Mouse (Mus musculus) liver (tissue): ENCODE results near the gene Cyp2d9.
"Not testable (repeated sequence)": the region's sequence is repeated elsewhere in the genome, so short reads cannot be mapped to it uniquely, and the experiment has no call there.

Experiments used
- DNase-seq: peaks from one replicate; pipeline ENCODE4 v3.0.0-alpha.2; 2020; ENCODE audit warnings: mixed read lengths

Gene Cyp2d9

DNA sequence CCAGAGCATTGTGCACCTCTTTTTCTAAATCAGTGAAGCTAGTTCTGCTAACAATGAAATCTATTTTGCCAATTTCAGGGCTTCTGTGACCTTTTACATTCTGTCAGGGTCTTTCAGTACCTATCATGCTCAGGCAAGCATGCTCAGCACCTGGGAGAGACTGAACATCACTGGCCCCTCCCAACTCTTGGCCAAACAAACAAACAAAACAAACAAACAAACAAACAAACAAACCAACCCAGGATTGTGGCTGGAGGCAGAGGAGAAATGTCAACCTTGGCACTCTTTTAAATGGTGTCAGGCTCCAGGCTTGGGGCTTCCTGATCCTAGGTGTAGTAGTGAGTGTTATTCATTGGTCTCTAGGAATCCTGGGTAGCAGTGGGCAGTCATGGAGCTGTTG is at the start of gene Cyp2d9:
Gene Cyp2d9, plus strand, starts transcription at position 301 of the 400 bp plus-strand sequence.
- DNase-seq = no peak

DNA sequence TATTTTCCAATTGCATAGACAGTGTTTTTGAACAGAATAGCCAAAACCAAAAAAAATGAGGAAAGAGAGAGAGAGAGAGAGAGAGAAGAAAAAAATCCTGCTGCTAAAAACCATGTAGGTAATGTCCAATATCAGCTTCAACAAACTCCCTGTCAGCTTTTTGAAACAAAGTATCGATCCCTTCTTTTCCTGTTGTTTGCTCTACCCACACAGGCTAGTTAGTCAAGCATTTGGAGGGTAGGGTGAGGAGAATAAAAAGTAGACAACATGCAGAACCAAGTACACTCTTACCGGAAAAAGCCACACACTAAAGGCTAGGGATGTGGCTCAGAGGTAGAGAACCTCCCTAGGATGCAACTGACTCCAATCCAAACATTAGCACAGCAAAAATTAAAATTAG is 47.5 kb upstream of the Cyp2d9 start:
- DNase-seq = no peak

DNA sequence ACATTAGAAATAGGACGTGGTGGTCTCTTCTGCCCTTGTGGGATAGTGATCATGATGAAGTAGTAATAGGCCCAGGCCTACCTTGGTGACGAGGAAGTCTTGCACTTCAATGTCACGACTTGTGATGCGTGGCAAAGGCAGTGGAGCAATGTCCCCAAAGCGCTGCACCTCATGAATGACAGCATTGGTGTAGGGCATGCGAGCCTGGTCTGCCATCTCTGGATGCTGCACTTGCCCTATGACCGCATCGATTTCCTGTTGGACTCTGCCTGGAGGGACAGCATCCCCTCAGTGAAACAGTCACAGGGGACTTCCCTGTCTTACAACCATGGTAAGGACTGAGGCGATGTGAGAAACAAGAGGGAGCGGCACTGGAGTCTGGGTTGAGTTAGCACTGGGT is 43.3 kb upstream of the Cyp2d9 start:
- DNase-seq = not testable (repeated sequence)

DNA sequence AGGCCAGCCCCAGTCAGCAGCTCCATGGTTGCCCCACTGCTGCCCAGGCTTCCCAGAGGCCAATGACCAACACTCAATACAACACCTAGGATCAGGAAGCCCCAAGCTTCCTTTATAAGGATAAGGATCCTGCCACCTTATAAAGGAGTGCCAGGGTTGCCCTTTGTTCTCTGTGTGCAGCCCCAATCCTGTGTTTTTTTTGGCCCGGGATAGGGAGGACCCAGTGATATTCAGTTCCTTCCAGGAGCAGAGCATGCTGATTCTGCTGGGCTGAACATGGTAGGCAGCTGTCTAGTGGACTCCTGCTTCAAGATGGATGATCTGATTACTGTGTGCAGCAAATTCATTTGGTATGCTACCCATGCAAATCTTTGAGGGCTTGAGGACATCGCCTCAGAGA is 39.3 kb upstream of the Cyp2d9 start, which contains the start of gene Cyp2d11:
Gene Cyp2d11, minus strand, starts transcription at position 101 of the 400 bp plus-strand sequence.
- DNase-seq = not testable (repeated sequence)

DNA sequence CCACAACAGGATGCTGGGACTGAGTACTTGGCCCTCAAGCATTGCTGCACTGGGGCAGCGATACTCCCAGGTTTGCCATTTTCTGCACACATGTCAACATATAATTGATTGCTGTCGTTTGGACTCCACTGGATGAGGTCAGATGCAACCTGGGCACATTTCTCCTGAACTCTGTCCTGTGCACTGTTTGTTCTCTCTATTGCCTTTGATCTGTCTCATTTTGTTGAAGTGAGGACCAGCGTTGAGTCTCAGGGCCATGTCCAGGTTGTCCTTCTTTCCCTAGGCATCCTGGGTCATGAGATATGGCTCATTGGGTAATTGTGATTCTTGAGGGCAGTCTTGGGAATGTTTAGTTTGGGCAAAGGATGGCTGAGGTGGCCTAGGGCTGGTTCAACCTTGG is 37.3 kb upstream of the Cyp2d9 start:
- DNase-seq = not testable (repeated sequence)

DNA sequence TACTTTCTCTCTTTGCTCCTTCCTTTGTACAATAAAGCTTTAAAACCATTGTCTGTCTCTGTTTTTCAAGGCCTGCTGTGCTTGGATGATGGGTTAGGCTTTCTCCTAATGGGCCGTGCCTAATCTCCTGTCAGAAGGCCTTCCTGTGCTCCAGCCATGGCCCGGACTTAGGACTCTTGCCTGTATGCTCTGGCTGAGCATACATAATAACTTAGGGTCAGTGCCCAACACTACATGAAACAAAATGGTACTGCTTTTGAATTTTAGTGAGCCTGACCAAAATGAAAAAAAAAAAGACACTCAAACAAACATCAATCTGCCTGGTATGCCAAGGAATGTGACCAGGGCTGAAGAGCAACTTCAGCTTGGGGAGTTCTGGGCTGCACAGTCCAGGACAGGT is 31.7 kb upstream of the Cyp2d9 start:
- DNase-seq = no peak

DNA sequence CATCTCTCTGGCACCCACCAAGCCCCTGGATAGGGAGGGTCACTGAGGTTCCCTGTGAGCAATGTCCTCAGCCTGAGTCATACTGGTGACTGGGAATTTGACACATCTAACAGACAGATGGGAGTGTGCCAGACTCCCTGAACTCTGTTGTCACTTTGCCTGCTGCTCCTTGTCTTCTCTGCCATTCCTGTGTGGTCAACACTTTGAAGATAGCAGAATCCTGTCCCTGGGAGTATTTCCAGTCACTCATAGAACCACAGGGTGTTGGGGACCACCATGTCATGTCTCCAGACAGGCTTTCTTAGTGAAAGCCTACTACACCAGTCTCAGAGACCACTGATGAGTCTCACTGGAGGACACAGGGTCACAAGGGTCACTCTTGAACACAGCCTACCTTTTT is 31.1 kb upstream of the Cyp2d9 start:
- DNase-seq = no peak

DNA sequence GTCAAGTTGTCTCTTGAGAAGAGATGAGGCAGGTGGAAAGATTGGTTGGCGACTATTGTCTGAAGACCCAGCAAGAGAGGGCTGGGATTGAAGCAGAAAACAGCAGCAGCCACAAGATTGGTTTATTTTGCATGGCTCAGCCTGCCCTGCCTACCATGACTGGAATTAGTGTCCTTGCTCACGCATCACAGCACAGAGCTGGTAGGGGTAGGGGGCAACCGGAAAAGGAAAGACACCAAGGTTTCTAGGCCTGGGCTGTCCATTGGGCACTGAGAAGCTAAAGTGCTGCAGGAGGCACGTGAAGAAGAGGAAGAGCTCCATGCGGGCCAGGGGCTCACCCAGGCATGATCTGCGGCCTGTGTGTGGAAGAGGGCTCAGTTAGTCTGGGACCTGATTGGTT is 30.5 kb upstream of the Cyp2d9 start:
- no peak for DNase-seq

DNA sequence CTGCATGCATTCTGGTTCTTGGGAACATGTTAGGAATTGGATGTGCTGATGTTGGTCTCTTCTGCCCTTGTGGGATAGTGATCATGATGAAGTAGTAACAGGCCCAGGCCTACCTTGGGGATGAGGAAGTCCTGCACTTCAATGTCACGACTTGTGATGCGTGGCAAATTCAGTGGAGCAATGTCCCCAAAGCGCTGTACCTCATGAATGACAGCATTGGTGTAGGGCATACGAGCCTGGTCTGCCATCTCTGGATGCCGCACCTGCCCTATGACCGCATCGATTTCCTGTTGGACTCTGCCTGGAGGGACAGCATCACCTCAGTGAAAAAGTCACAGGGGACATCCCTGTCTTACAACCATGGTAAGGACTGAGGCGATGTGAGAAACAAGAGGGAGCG is 29.6 kb upstream of the Cyp2d9 start:
- DNase-seq = no peak

DNA sequence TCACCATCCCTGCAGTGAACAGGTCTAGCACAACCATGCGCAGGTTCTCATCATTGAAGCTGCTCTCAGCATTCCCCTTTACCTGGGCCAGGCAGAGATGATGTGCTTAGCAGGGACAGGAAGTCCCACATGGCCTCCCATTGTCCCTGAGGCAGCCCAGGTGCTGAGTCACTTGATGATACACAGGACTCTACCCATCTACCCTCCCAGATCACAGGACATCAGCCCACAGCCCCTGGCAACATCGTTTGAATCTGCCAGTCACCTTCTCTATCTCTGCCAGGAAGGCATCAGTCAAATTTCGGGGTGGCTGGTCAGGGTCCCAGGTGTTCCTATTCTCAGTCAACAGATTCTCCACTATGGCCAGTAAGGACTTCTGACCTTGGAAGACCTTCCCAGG is 29.1 kb upstream of the Cyp2d9 start:
- DNase-seq = no peak

DNA sequence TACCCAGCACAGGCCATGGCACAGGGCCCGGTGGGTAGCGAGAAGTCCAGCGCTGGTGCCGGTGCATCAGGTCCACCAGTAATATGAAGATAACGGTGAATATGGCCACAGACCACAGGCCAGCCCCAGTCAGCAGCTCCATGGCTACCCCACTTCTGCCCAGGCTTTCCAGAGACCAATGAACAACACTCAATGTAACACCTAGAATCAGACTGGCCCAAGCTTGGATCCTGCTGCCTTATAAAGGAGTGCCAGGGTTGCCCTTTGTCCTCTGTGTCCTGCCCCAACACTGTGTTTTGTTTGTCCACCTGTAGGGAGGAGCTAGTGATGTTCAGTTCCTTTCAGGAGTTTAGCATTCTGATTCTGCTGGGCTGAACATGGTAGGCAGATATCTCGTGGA is 26.3 kb upstream of the Cyp2d9 start, which contains the start of gene Cyp2d10:
Gene Cyp2d10, minus strand, starts transcription at position 215 of the 400 bp plus-strand sequence.
- DNase-seq = no peak

DNA sequence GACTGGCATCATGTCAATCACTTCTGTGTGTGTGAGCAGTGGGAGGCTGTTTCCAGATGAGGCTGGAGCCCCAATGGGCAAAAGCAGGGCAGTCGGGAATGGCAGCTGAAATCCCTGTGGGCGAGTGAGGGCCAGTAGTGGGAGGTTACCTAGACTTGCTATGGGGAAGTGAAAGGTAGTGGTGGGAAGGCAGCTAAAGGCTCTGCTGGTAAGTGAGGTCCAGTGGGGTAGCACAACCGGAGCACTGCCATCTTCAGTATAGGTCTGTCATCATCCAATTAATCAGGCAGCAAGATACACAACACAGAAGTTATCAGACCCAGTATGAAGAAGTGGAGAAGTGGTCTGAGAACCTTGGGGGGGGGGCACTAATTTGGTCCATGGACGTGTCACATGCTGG is 25.7 kb upstream of the Cyp2d9 start:
- no peak for DNase-seq

DNA sequence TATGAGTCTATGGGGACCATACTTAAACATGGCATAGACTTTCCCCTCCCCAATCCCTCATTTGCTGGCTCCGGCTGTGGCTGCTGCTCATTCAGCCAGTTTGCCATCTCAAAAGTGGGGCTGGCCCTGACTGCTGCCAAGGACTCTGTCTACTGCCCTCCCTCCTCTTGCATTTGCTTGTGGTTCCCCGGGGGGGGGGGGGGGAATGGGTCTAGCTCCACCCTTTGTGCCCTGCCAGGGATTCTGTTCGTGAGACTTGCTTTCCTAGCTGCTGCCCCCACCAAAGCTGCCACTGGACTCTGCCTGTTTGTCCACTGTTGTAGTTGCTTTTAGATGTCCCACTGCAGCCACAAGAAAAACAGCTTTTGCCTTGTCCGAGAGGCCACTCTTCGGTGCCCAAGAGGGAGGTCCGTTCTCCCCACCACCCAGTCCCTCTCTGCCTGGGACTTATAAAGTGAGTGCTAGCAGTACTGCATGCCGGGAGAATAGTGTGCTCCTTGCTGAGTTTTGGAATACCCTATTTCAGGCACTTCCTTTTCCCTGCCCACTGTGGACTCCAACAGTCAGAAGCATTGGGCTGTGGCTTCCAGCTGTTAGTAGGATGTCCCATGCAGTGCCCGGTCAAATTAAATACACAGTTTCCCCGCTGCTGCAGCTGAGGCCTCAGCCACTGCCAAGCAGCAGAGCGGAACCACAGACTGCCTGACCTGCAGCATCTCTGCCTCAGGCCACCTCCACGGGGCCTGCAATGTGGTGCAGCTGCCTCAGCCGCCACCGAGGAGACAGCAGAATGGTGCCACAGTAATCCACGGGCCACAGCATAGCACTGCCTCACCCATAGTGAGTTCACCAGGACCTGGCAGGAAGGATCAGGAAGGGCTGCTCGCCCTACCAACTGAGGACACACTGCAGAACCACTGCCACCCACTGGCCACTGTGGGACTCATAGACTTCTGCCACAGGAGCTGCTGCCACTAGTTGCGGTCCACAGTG is 16.1 kb upstream of the Cyp2d9 start:
- DNase-seq = peak; percentile 71

DNA sequence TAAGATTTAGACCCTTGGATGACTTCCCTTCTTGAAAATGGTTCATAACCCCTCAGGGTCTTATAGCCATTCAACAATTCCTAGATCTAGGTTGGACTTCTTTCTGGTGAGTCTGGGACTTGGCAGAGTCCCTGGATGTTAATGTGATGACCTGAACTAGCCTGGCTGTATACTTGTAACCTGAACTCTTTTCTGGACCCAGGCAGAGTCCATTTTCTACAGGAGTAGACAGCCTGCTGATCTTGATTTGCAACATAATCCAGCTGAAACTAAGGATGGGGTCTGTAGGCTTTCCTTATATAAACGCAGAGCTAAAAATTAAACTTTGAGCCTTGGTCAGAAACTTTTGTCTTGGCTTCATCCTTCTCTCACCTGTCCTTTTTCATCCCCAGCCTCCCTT is 14.6 kb upstream of the Cyp2d9 start:
- DNase-seq = no peak

DNA sequence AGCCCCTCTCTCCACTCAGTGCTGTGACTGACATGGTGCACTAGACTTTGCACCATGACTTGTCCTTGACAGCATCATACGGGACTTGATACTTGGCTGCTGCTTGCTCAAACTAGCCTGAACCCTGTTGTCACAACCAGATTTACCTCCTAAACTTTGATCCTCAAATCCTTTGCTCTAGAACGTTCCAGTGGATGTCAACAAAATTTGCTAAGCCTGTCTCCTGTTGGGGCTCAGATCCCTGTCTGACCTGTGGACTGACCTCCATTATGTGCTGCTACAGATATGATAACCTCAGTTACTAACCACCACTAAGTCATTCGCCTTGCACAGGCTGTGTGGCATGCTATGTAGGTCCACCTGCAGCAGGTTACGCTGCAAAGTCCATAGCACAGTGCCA is 10.3 kb upstream of the Cyp2d9 start:
- DNase-seq = no peak

DNA sequence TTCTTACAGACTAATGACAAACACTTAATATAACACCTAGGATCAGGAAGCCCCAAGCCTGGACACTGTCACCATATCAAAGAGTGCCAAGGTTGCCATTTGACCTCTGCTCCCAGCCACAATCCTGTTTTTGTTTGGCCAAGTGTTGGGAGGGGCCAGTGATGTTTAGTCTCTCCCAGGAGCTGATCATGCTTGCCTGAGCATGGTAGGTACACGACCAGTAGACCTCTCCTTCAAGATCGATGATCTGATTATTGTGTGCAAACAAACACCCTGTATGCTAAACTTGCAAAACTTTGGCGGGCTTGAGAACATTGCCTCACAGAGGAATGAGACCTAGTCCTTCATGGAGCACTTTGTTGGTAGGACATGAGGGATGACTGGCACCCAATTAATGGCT is 9.8 kb upstream of the Cyp2d9 start:
- no peak for DNase-seq

DNA sequence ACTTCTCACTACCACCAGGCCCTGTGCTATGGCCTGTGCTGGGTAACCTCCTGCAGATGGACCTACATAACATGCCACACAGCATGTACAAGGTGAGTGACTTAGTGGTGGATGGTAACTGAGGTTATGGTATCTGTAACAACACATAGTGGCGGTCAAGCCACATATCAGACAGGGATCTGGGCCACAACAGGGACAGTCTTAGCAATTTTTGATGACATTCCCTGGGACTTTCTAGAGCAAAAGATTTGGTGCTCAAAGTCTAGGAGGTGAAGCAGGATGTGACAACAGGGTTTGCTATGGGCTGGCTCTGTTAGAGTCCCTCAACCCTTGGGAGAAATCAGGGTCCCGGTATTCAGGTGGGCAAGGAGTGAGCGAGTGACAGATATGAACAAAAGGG is 384 bp downstream of the Cyp2d9 start:
- no peak for DNase-seq

DNA sequence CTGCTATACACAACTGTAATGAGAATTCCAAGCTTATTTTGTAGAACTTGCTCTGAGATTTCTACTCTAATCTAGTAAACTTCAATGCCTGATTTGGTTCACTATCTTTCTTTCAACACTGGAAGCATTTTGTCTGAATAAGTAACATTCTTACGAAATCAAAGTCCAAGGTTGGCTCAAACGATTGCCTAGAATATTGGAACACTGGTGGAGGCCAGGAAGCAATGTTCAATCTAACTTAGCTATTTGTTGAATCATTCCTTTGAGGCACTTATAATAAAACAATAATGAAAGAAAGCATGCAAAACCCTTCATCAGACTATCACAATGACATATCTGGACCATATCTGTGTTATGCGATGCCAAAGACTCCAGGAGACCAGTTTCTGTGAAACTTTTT is 1.3 kb downstream of the Cyp2d9 start:
- DNase-seq = no peak

DNA sequence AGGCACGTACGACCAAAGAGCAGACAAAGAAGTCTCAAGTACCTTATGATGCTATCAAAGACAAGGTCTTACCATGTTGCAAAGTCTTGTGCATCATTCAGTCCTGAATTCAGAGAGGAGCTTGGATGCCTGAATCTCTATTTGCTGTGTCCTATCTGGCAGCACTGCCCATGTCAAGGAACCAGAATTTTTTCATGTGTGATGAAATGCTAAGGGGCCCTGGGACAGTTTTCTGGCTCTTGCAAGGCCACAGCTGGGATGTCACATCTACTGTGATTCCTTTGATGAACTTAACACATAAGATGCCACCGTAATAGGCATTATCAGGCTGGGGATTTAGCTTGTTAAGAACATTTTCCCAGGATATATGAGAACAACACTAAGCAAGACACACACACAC is 1.8 kb downstream of the Cyp2d9 start:
- no peak for DNase-seq

DNA sequence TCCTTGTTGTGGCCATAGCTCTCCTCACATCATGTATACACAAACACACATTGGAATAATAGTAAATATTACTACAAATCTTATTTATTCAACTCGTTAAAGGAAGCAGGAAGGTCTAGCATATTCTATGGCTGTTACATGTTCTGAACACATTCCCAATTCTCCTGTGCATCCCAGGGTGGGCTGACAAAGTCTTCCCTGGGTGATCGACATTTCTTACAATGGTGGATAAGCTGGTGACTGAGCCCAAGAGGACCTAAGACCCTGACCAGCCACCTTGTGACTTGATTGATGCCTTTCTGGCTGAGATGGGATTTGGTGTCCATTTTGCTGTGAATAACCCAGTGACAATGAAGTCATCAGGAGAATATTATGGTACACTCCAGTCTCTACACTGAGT is 2.4 kb downstream of the Cyp2d9 start:
- DNase-seq = no peak

DNA sequence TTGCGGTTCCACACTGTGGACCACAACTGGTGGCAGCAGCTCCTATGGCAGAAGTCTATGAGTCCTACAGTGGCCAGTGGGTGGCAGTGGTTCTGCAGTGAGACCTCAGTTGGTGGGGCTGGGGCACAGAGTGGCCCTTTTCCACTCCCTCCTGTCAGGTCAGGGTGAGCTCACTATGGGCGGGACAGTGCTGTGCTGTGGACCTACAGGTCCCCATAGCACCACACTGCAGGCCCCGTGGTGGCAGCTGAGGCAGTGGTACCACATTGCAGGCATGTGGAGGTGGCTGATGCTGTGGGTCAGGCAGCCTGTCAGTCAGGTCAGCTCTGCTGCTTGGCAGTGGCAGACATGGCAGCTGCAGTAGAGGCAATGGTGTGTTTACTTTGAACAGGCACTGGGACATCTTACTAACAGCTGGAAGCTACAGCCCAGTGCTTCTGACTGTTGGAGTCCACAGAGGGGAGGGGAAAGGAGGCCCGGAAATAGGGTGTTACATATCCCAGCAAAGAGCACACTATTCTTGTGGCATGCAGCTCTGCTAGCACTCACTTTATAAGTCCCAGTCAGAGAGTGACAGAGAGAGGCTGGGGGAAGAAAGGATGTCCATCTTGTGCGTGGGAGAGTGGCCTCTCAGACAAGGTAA is 4.9 kb downstream of the Cyp2d9 start:
- peak; percentile 12 for DNase-seq

DNA sequence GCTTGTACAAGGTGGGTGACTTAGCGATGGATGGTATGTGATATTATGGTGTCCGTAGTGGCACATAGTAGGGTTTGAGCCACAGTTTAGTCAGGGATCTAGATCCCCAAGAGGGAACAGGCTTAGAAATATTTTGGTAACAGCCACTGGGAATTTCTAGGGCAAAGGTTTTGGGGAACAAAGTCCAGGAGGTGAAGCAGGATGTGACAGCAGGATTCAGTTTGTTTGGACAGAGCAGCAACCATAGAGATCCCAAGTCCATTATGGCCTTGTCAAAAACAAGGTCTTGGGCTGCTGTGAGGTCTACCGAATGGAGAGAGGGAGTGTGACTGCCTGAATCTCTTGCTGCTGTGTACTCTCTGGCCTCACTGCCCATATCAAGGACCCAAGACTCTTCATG is 10.4 kb downstream of the Cyp2d9 start:
- no peak for DNase-seq

DNA sequence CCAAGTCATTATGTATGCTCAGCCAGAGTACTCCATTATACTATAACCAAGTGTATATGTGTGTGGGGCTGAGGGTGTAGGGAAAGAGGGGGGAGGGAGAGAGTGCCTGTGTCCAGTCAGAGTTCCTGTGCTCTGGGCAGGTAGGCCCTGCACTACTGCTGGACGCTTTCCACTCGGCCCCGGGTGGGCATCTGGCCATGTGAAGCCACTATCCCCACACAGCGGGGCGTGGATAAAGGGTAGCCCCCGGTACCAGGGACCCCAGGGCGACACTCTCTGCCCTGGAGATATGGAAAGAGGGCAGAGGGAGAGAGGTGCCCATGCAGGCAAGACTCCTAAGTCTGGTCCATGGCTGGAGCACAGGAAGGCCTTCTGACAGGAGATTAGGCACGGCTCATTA is 12.0 kb downstream of the Cyp2d9 start:
- DNase-seq = no peak

DNA sequence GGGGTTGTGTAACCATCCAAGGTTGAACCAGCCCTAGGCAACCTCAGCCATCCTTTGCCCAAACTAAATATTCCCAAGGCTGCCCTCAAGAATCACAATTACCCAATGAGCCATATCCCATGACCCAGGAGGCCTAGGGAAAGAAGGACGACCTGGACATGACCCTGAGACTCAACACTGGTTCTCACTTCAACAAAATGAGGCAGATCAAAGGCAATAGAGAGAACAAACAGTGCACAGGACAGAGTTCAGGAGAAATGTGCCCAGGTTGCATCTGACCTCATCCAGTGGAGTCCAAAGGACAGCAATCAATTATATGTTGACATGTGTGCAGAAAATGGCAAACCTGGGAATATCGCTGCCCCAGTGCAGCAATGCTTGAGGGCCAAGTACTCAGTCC is 16.8 kb downstream of the Cyp2d9 start:
- DNase-seq = not testable (repeated sequence)
